Mouse (Mus musculus) mammary gland, adult 2 months (tissue): Measurements from ENCODE around the gene Hs3st3a1. TPM values are rescaled to one million over a fixed set of nuclear protein-coding genes. Genes with fewer than 3 reads are reported as not detected.

Experiments
- polyA plus RNA-seq: library from polyadenylated mRNA; depleted of rRNA; stranded (reverse); fragments of >200 nt; gene quantifications from 2 replicates; pipeline ENCODE4 v1.2.3, GENCODE M21; 2012; ENCODE audit warnings: low replicate concordance; rRNA removed

The Hs3st3a1 gene
- polyA plus RNA-seq, result 0.63 and 1.9 TPM in 2 replicates

DNA sequence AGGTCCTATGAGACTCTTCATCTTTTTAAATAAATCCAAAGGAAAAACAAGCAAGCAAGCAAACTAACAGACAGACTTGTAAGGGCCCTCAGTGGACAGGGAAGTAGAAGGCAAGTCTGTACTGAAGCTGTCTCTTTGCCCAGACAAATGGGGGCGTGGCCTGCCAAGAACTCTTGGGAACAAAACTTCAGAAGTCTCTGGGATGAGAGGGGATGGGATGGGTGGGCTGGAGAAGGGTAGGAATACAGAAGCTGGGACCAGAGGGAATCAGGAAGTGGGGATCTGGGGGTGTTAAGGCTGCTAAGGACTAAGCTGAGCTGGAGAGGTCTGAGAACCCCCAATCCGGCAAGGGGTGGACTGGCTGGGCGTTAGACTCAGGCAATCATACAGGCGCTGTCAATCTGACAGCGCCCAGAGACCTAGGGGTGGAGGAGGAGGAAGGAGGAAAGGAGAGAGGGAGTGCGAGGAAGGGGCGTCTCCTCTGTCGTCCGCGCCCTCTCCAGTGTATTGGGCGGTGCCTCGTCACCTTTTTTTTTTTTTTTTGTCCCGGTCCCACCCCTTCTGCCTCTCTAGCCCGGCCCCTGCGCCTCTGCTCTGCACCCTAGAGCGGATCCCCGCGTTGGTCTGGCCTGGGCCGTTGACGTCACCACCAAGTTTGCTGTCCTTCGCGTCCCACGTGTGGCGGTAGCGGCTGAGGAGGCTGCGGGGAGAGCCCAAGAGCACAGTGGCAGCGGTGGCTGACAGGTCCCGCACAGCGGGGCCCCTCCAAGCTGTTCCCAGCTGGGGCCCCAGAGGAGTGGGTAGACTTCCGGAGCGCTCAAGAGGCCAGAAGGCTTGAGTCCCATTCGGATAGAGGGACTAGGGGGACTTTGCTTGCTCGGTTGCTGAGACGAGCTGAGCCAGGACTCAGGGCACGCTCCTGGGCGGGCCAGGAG is at the start of gene Hs3st3a1:
Hs3st3a1 (plus strand) TSS at position 722 of the 935 bp plus-strand sequence.

DNA sequence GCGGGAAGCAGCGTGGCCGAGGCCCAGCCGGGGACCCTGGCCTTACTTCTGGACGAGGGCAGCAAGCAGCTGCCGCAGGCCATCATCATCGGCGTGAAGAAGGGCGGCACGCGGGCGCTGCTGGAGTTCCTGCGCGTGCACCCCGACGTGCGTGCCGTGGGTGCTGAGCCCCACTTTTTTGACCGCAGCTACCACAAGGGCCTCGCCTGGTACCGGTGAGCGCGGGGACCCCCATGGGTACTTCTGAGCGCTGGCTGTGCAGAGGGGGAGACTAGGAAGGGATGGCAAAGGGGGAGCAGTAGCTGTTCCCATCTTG is 1.2 kb downstream of the Hs3st3a1 start, which contains the start of gene F930015N05Rik:
F930015N05Rik (minus strand) TSS at position 242 of the 316 bp plus-strand sequence.

Other genes with a start within 250 kb of the Hs3st3a1 start
- 0.11 and 0.66 TPM in 2 replicates for gene F930015N05Rik, start 1.3 kb downstream of the Hs3st3a1 start, polyA plus RNA-seq